Mouse (Mus musculus): Measurements from ENCODE around the gene Casr.

- TF ChIP-seq CTCF (IDR thresholded peaks at IDR 0.05; ENCODE audit: insufficient read depth, low read depth, low read length) = no peak
- no peak for TF ChIP-seq POLR2A (IDR thresholded peaks at IDR 0.05; ENCODE audit: insufficient read depth, low read depth, low read length)
These were observed 26.0 kb upstream of the Casr start for GRCm38 (mm10) chr16:36587971-36588370.

Data from olfactory bulb, adult 2 months (tissue).